Mouse (Mus musculus) monocyte, adult 5-6 weeks (primary cell): Measurements from ENCODE around the gene Disc1. TPM values are rescaled to one million over a fixed set of nuclear protein-coding genes. Genes with fewer than 3 reads are reported as not detected.

Experiments used
- ATAC-seq: fragments of 153-309, 156-312 bp; replicated peaks from 2 replicates; pipeline ENCODE4 v1.8.0; 2017; ENCODE audit warnings: mild to moderate bottlenecking; ENCODE audit not compliant: low TSS enrichment, insufficient number of reproducible peaks, severe bottlenecking, poor library complexity, low FRiP score
- total RNA-seq: library from RNA; stranded (forward); fragments of 200-1000, 200-491, 200-594 nt; gene quantifications from 3 replicates; pipeline ENCODE4 v1.2.3, GENCODE M21; 2017

Gene Disc1
- total RNA-seq, 1 experiment from 2014 or later: 3.9 TPM

DNA sequence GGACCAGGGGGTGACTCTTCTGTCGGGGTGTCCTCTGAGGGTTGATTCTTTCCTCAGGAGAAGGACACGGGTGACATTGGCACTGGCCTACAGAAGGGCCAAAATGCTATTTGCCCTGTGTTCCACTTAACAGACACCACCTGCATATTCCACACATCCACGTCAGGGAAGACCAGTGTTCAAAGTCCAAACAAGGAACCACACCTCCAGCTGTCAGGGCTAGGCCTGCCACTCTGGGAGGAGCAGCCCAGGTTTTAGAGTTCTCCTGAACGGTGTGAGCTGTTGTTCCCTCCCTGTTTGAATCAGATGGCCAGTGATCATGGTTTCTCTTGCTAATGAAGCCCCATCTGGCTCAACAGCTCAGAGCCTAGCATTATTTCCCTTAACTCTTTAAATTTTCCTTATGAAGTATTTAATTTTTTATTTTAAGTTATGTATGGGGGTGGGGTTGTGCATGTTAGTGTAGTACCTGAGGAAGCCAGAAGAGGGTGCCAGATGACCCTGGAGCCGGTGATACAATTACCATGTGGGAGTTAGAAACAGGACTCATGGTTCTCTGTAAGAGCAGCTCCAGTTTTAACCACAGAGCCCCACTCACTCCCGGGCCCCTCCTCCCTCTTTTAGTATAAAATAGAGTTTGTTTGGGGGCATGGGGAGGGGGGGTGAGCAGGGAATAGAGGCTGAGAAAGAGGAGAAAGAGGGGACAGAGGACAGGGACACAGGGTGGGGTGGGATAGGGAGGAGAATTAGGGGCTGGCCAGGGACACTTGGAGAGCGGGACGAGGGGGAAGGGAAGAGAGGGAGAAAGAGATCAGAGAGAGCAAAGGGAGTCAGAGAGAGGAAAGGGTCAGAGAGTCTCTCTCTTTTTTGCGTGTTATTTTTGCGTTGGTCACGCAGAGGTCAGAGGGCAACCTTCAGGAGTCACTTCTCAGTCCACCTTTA lies 111.8 kb downstream of the Disc1 start:
- ATAC-seq: 0 out of 2 replicates have a peak, but pooled peaks have one; percentile 52

- no peak for ATAC-seq
Observed at GRCm38 (mm10) chr8:125166545-125166944, 112.5 kb downstream of the Disc1 start.

DNA sequence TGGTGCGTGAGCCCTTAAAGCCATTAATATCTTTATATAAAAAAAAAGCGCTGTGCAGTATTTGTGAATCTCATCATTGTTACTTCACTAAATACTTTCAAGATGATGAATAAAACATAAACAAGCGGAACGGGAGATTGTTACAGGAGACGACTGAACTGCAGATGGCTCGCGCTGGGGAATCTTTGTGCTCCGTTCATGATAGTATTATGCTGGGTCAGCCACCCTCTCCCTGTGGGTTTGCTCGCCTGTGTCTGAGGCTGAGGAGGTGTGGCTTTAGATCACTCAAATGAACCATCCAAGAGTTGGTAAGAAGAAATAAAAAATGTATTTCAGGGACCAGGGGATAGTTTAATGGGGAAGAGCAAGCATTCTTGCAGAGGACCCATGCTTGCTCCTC lies 113.0 kb downstream of the Disc1 start:
- no peak for ATAC-seq

DNA sequence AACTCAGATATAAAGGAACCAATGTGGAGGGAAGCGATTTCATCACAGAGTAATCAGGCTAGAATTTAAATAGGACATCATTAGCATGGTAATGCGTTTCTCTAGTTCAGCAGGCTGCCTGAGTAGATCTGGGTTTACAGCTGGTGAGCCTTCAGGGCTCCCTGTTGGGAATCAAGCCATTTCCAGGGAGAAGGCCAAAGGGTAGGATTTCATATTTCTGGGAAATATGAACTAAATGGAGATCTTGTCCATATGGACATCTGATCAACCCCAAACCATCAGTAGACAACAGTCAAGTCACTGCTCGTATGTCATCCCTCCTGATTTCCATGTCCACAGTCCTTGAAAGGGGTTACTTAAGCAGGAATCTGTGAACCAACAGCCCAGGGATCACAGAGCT lies 115.6 kb downstream of the Disc1 start:
- no peak for ATAC-seq

- no peak for ATAC-seq
Observed at GRCm38 (mm10) chr8:125171531-125171930, 117.5 kb downstream of the Disc1 start.

DNA sequence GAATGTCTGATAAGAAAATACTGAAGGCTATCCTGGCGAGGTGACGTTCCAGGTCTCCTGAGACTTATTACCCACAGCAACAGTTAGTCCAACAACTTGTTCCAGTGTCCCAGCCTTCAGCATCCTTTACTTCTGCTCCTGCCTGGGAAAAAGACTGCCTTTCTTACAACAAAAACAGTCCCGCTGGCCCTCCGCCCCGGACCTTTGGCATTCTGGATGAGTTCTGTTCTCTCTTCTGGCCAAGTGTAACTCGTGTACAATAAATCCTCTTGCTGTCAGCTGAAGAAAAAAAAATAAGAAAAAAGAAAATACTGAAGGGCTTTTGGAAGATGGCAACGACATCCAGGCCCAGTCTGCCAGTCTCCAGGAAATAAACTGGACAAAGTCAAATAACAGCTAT lies 120.2 kb downstream of the Disc1 start:
- ATAC-seq: no peak

- no peak for ATAC-seq
Observed at GRCm38 (mm10) chr8:125174851-125175250, 120.9 kb downstream of the Disc1 start.

DNA sequence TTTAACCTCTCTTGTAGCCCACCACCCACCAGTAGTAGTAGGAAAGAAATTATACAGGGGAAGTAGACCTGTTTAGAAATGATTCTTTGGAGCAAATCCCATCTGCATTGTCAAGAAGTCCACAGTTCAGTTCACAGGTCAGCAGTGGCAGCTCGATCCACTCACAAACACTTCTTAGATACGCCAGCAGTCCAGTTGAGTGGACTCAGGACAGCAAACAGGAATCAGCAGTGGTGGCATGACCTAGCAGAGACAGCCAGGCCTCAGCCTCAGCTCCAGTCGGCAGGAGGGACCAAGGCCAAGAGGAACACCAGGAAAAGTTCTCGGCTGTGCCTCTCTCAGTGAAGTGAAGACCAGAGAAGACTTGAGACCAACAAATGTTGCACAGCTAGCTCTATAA lies 121.7 kb downstream of the Disc1 start:
- no peak for ATAC-seq

GRCm38 (mm10) chr8:125177091-125177490 lies 123.1 kb downstream of the Disc1 start:
- ATAC-seq: no peak

GRCm38 (mm10) chr8:125177958-125178357 lies 124.0 kb downstream of the Disc1 start:
- no peak for ATAC-seq

DNA sequence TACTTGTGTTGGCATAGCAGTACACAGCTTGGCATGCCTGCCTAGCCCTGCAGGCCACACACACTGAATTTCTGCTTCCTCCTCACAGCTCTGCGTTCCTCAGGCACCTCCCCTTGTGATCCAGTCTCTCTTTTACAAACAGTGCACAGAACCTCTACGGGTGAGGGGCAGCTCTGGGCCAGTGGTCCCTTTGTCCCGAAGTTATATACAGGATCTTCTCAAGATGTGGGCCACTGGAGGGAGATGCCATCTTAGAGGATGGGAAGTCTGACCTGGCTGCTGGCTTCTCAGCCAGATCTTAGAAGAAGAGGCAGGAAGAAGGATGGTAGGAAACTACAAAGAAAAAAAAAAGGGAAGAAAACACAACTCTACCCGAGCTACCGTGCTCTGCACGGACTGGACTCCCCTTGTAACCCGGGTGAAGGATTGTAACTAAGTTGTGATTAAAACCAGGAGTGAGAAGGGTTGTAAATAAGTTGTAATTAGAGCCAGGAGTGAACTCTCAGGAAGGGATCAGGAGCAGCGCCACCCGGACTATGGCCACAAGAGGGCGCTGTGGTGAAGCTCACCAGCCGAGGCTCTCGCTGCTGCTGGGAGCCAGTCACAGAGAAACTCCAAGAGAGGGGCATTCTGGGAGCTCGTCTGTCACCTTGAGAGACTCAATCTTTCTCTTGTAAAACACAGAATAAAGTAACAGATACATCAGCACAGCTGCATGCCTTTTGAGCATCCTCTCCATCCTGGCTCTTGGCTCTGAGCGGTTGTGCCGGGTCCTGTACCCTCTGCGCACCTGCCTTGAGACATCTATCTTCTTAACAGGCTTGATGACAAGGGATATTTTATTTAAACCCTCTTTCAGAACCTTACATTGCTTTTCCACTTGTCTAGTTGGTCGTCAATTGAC lies 129.8 kb downstream of the Disc1 start:
- ATAC-seq: 0 out of 2 replicates have a peak, but pooled peaks have one; percentile 48

- ATAC-seq: no peak
Observed at GRCm38 (mm10) chr8:125184452-125184817, 130.4 kb downstream of the Disc1 start.

GRCm38 (mm10) chr8:125184881-125185280 lies 130.9 kb downstream of the Disc1 start:
- ATAC-seq: no peak

DNA sequence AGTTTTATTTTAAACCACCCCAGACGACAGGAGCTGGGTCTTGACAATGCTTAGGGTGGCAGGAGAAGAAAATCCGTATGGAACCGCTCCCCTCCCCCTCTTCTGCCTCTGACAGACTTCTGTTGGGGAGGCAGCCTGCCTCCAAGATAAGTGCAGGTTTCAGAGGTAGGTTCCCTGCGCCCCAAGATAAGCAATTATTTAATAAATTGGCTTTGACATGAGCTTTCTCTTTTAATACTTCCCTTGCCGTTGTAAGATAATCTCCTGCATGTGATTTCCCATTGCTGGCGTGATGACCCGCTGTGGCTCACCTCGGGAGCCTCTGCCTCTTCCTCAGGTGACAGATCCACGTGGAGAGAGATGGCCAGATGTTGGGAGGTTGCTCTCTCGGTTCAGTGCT lies 133.0 kb downstream of the Disc1 start:
- no peak for ATAC-seq

- ATAC-seq: no peak
Observed at GRCm38 (mm10) chr8:125193701-125194100, 139.7 kb downstream of the Disc1 start.

DNA sequence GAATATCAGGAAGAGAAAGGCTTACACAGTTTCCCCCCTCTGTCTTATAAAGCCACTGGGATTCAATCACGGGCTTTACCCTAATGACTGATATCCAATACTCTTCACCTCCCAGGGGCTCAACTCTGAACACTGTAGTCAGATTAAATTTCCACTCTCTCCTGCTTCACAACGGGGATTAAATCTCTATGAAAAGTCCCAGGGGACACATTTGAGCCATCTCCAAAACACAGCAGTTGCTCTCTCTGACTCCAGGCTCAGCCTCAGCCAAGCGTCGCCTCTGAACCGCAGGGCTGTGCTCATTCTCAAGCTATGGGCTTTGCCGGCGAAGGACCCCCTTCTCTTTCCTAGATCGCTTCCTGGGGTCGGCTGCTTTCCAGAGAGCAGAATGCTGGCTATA lies 141.1 kb downstream of the Disc1 start:
- no peak for ATAC-seq

DNA sequence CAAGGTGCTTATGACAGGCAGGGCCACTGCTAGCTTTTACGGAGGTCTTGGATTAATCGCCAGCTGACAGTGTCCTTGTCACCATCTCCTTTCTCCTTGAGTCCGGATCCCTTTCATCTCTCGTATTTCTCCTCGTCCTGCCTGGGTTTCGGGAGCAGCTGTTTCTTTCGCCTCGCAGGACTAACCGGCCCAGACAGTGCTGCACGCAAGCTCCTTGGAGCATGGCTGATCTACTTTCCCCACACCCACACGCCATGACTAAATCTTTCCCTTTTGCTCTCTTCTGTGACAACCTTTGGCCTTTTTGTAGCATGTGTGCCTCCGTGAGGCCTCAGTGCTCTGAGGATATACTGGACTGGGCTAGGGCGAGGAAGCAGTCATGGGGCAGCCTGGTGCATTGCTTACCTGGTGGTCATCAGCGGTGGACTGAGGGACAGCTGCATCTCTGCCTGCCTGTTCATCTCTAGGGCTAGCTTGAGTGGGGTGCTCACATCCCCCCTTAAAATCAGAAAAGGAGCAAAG lies 142.6 kb downstream of the Disc1 start:
- ATAC-seq: no peak

GRCm38 (mm10) chr8:125197341-125198002 lies 143.5 kb downstream of the Disc1 start:
- ATAC-seq: no peak
